Mouse (Mus musculus): Measurements from ENCODE around the gene Rnls.
A peak's percentile ranks its signal among the peaks of the same experiment; 100 is the strongest.
"Not testable (repeated sequence)": the region's sequence is repeated elsewhere in the genome, so short reads cannot be mapped to it uniquely, and the experiment has no call there.

The Rnls gene

DNA sequence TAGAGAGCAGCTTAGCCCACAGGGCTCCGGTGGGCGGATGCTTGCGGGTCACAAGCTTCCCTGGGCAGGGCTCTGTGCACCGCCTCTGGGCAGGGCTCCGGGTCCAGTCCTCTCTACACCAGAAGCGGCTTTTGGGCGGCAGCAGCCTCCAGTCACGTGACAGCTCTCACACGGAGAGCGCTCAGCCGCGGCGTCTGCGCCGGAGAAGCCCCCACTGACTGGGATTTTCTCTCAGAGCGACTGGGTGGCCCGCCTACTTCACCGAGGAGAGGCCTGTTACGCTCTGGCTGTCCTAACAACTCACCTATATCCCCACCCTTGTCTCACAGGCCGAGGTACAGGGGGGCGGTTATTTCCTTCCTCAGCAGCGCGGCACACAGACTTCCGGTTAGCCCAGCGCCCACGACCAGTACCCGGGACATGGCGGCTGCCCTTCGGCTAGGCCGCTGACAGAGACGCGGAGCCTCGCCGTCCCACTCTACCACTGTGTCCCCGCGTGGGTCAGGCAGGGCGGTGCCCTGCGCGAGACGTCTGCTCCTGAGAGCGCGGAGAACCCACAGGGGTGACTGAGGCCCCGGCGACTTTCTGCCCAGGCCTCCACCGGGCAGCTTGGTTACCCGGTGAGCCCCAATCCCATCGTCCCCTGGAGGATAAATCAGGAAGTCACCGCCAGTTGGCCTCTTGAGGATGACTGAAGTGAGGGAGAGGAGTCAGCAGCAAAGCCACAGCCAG, at the start of gene Rnls:
TSS of gene Rnls (minus strand) at position 645 of the 732 bp plus-strand sequence.
- peak; percentile 78 for DNase-seq

DNA sequence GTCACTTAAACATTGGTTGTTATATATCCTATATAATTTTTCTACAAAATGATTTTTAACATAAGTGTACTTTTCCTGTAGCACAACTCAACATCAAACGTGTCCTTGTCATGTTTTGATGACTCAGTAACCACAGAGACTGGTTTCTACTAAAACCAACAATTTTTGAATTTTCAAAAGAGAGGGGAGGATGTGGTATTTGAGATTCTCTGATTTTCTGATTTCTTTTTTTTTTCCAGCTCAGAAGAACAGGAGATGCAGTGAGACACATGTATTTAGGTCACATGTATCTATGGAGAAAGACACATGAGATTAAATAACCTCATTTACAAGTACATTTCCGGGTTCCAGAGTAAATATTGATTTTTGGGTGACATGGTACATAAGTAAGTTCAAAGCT, 37.4 kb upstream of the Rnls start:
- DNase-seq: no peak

- DNase-seq: not testable (repeated sequence)
These were observed 27.3 kb upstream of the Rnls start for GRCm38 (mm10) chr19:33419368-33419767.

- DNase-seq: no peak
These were observed 11.3 kb downstream of the Rnls start for GRCm38 (mm10) chr19:33380825-33381224.

- DNase-seq: no peak
These were observed 11.7 kb downstream of the Rnls start for GRCm38 (mm10) chr19:33380386-33380785.

DNA sequence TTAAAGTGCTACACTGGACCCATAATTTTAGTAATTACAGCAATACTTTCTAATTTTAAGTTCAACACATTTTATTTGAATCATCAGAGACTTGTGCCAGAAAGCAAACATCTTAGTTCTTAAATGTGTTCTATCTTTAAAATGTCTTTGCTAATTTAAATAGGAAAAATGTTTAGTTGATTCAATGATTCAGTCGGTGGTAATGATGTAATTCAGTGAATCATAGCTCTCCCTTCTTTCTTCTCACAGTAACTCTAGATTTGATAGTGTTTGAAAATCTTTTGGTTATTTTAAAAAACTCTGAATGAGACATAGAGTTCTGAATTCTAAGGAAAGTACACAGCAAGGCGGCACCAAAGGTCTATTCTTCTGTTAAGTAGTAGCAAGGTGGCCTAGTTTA, 23.3 kb downstream of the Rnls start:
- DNase-seq: no peak

GRCm38 (mm10) chr19:33366661-33367060, 25.4 kb downstream of the Rnls start:
- peak; percentile 80 for DNase-seq

DNA sequence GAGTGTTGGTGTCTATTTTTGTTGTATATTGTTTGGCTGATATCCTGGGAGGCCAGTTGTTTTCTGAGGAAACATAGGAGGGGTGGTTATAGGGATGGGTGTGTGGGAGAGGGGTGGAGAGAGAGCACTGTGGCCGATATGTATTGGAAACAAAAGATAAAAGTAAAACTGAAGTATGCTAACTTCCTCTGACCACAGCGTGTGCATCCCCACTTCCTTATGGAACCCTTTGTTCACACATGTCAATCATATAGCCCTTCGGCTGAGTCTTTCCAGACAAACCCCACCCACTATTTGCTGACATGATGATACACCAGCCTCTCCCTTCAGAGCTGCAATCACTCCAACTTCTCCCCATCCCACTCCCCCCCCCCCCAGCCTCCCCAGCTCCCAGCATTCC, 35.1 kb downstream of the Rnls start:
- no peak for DNase-seq

GRCm38 (mm10) chr19:33340119-33340518, 52.0 kb downstream of the Rnls start:
- DNase-seq: no peak

DNA sequence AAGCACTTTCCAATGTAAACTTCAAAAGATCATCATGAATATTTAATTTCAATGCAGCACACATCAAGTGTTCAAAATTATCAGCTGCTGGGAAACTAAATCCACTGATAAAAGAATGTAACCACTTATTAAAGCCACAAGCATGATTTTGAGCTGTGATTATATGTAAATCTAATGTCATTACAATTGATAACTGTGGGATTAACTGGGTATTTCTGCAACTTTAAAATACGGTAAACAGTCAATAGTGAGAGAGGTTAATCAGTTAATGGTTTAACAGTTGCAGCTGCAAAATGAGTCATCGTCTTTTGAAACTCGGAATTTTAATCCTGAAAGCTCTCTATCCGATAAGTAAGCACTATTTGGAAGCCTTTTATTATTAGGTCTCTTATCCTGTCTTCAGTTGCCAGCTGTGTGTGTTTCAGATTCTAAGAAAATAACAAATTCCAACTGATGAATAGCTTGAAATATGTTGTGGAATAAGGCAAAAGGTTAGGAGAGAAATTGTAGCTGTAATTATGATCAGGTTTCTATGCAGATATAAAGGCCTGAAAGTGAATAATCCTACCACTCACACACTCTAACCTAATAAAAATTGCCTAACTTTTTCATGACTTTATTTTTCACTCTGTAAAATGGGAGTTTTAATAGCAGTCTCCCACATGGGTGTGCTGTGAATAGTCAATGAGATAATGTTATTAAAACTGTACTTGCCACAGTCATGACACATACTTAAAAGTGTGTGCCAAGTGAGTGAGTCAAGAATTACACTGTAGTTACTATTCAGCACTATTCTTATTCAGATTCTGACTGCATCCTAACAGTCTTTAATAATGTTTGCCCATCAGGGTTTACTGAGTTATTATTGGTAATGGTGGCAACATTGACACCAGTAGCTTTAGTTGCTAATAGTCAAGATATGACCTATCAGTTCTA, 65.1 kb downstream of the Rnls start:
- no peak for DNase-seq

- DNase-seq: no peak
These were observed 73.3 kb downstream of the Rnls start for GRCm38 (mm10) chr19:33318785-33319184.

GRCm38 (mm10) chr19:33317130-33317529, 75.0 kb downstream of the Rnls start:
- no peak for DNase-seq

DNA sequence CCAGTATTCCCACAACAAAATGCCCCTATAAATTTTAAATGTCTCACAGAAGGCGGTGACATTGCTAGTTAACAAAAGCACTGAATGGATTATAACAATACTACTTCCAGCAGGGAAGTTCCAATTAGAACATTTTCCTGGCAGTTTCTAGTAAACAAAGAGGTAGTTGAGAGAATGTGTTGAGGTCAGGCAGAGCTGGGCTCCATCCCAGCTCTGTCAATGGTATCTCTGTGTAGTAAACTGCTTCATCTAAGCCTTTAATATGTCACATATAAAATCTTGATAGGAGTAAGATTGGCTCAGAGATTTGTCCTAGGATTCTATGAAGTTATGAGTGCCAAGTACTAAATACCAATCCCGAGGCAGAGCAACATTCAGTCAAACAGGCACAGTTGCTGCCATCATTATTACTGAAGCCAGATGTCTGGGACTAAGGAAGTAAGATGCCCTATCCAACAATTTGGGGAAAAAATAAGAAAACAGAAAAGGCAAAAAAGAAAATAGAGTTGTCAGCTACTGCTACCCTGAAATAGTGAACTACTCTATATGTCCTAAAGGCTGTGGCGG, 92.3 kb downstream of the Rnls start:
- no peak for DNase-seq

- DNase-seq: no peak
These were observed 95.8 kb downstream of the Rnls start for GRCm38 (mm10) chr19:33296338-33296737.

DNA sequence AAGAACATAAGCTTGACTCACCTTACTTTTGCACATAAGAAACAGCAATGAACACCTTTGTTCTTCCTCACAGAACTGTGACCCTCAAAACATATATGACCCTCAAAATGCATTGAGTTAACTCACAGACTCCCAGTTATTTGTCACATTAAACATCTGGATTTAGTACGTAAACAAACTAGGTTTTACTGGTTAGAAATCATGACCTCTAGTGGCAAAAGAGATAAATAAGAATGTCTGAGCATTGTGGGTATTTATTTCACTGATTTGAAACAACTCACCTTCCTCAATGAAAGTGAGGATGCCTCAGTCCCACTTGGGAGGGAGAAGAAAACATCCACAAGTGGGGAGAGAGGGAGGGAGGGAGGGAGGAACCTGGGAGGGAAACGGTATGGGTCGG, 109.1 kb downstream of the Rnls start:
- no peak for DNase-seq

- DNase-seq: no peak
These were observed 115.7 kb downstream of the Rnls start for GRCm38 (mm10) chr19:33276421-33276820.

DNA sequence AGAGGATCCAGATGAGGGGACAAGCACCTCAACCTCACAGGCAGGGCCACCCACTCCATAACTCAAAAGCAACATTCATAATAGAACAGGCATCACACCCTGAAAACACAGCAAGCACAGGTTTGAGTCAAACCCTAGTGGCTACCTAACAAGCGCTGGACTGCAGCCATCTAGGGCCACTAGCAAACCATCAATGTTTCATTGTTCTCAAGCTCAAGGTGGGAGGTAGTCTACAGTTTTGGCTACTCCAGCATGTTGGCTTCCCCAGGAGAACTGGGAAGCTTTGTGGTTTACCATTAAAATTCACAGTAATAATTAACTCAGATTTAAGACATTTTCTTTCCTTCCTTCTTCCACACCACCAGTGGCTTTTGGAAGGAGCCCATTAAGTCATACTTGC, 118.4 kb downstream of the Rnls start:
- no peak for DNase-seq

DNA sequence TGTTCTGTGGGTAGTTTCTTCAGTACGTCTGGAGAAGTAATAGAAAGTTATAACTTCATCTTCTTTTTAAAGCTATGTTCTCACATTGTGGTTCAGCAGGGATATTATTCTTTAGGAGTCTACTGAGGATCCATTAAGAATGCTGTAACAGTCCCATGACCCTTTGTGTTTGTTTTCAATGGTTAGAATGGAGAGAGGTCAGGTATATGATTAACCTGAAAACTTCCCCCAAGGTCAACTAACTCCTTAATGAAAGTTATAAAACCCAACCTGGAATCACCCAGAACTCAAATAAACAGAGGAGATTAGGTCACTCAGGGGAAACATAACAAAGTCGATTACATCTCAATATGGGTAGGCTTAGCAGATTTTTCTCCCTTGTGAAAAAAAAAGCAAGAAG, 120.5 kb downstream of the Rnls start:
- no peak for DNase-seq

GRCm38 (mm10) chr19:33270231-33270630, 121.9 kb downstream of the Rnls start:
- DNase-seq: no peak

DNA sequence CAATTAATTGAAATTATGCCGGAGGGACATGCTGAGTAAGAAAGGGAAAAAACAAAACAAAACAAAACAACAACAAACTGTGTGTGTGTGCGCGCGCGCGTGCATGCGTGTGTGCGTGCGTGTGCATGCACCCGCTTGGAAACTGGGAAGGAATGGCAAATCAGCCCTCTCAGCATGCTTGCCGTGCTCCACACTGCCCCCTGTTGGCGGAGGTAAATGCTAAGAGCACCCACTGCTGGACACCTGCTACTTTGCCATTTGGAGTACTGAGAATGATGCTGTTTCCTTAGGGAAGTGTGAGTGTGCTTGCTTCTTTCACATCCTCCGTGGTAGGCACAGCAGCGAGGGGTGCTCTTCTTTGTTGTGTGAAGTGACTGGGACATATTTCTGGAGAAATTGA, 124.1 kb downstream of the Rnls start:
- DNase-seq: peak; percentile 23

DNA sequence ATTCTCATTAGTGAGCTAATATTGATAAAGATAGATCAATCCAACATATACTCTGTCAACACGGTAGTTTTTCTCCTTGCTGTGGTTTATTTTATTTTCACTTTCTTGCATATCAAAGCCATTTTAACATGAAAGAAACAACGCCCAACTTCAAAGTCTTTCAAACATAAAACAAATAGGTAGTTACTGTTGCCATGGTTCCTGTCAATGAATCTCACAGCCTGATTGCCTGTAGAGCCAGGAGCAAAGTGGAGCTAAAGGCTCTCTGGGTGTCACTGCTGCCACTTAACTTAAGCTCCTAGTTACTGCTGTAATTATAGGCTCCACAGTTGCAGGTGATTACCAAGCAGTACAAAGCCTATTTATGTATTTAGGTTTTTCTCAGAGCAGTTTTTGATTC, 126.8 kb downstream of the Rnls start:
- no peak for DNase-seq

DNA sequence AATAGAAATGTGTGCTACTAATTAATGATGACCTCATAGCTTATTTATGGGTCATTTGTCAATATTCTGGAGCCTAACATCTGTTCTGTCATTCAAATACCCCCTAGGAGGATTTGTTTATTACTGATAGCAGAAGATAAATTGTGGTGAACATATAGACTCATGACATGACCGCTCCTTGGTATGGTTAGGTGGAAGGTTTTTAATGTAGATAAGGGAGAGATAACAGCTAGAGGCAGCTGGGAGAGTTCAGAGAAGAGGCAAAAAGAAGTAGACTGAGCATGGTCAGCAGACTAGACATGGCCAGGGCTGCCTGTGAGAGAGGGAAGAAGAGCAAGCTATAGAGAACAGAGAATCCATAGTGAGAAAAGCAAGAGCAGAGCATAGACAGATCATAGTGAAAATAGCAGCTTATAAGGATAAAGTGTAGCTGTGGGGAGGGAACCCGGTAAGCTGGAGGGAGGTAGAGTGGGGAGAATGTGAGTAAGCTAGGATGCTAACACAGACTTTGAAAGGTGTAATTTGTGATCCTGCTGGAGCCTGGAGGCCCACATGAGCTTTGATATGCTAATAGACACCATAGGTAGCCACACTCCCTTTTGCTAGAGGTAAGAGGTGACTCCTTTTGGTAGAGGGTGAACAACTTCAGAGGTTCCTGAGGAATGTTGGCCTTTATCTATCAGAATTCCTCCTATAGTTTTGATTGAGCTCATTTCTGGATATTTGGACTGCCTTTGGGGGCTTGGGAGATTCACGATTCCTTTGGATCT, 127.7 kb downstream of the Rnls start:
- DNase-seq: no peak

GRCm38 (mm10) chr19:33262421-33262820, 129.7 kb downstream of the Rnls start:
- DNase-seq: no peak

All from right cerebral cortex, postnatal 14 days (tissue).